Mouse (Mus musculus) gastrocnemius, postnatal 10 days (tissue): ENCODE measurements at regions not wholly inside any gene's neighbourhood (a gene's known extent, or its start where the extent isn't known, plus 50 kb on each side); places are given as distances from the start of the nearest gene placed in this dataset.

Source experiments
- DNase-seq: peaks from one replicate; pipeline ENCODE4 v3.0.0; 2021; ENCODE audit warnings: mixed read lengths

GRCm38 (mm10) chr13:51337931-51338330, 70.5 kb upstream of the S1pr3 start:
- no peak for DNase-seq

DNA sequence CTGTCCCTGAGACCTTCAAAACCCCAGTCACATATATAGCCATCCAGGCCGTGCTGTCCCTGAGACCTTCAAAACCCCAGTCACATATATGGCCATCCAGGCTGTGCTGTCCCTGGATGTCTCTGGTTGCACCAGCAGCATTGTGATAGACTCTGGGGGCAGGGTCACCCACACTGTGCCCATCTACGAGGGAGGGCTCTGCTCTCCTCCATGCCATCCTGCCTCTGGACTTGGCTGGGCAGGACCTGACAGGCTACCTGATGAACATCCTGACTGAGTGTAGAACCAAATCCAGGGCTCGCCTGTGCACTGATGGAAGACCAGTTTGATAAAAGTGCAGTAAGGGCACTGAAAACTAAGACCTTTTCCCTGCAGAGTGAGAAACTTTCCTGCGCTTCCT, 63.1 kb upstream of the S1pr3 start:
- DNase-seq = no peak

DNA sequence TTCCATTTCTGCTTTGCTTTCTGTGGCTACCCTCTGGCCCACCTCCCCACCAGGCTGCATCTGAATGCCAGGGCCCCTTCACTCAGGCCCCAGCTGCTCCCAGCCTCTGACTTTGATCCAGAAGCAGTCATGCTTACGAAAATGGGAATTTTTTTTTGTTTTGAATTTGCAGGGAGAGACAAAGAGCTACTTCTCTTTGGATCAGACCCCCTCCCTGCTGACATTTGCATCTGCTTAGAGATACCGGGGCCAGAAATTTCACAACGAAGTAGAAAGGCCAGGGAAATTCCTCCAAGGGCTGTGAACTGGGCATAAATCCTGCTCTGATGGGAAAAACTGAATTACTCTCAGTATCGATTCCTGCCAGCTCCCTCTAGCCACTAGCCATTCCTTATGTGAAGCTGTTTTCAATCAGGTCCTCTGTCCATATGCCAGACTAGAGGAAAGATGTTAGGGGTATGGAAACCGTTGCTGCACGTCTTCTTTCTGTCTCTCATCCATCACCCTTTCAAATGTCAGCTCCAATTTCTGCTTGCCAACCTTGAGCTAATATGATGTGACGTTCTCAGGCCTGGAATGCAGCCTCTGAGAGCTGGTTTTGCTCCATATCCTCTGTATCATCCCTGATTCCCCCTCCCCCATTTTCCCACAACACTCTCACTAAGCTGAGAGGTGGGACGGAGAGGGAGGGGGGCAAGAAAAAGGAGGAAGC, 62.4 kb upstream of the S1pr3 start:
- no peak for DNase-seq

DNA sequence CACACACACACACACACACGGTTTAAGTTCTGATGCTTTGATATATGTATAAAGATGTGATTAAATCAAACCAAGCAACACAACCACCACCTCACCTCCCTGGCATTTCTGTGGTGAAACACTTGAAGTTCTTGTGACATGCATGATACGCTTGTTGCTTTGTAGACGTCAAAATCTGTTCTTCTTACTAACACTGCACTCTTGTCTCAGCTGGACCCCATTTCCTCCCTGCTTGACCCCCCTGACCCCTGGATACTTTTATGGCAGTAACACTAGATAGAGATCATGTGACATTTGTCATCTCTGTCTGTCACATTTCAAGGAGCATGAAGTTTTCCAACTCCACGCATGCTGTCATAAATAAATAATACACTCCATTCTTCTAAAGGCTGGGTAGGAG, 59.7 kb upstream of the S1pr3 start:
- DNase-seq = no peak

DNA sequence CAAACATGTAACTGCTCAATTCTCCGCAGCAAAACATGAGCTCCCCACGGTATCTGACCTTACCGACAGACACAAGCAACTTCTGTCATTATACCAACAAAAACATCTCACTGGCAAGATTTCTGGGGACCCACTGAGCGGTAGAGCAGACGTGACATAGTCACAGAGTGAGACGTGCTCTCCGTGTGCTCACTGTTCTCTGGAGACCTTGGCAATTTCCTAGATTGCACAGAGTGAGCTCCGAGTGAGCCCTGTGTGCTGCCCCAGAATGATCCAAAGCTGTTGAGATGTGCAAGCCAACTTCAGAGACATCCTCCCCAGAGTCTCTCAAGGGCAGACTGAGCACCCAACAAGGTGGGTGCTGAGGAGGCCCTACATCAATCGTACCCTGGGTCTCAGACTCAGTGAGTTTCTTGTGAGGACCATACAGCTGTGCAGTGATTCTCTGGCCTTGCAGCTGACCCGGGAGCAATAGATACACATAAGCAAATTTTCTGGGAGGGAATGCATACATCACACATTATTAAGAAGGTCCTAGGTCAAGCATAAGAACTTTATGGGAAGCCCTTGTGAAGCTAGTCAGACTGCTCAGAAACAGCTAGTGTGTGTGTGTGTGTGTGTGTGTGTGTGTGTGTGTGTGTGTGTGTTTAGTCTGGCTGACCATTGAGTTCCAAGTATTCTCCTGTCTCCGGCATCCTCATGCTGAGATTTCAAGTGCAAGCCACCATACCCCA, 58.5 kb upstream of the S1pr3 start:
- no peak for DNase-seq

GRCm38 (mm10) chr13:51352874-51353273, 55.6 kb upstream of the S1pr3 start:
- DNase-seq = no peak

GRCm38 (mm10) chr13:51355507-51355906, 52.9 kb upstream of the S1pr3 start:
- no peak for DNase-seq
